Mouse (Mus musculus): ENCODE data around the gene Tdp1.

DNA sequence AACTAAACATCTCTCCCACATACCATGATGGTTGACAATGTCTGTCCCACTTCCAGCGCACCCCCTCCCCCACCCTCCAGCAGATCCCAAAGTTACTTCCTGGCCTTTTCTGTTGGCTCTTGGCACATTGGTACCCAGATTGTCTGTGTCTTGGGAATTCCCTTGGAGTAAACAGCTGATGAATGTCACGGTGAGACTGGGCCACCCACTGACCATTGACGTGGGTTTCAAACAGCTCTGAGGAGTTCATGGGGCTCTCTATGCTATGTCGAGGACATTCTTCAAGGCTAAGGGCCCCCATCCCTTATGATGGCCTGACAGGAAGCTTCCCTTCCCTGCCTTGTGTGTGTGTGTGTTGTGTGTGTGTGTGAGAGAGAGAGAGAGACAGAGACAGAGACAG is 85.6 kb downstream of the Tdp1 start:
- TF ChIP-seq POLR2A (IDR thresholded peaks at IDR 0.05; ENCODE audit: low read depth, low read length) (no peak), CTCF (IDR thresholded peaks at IDR 0.05; ENCODE audit: borderline replicate concordance, insufficient read depth, low read length) (no peak)

Data from embryonic fibroblast, embryonic 13.5 days (primary cell).